Mouse (Mus musculus) ES-E14 (cell line): ENCODE results near the gene Pde4dip. TPM values are rescaled to one million over a fixed set of nuclear protein-coding genes. Genes with fewer than 3 reads are reported as not detected.

ENCODE experiments used
- DNase-seq: peaks from one replicate; pipeline ENCODE4 v3.0.0-alpha.2; 2013; ENCODE audit warnings: low read depth, low spot score
- H3K27ac ChIP-seq: 2 replicates; pipeline ENCODE4 v1.5.1; 2012; ENCODE audit warnings: low read depth, mild to moderate bottlenecking, low read length, moderate library complexity, mixed read lengths; ENCODE audit not compliant: poor library complexity, insufficient read depth, severe bottlenecking
- H3K36me3 ChIP-seq: 2 replicates; pipeline ENCODE4 v1.6.1; 2012; ENCODE audit warnings: mild to moderate bottlenecking, low read length, moderate library complexity, mixed read lengths; ENCODE audit not compliant: control insufficient read depth, poor library complexity, insufficient read depth, severe bottlenecking
- H3K4me1 ChIP-seq, 2 experiments: fragments of 150-350 bp in 1 of 2; sonication (generic) in 1 of 2; 2 replicates each; pipeline ENCODE4 v1.6.1; 2012; ENCODE audit warnings: low read length in 2 of 2, mild to moderate bottlenecking in 1 of 2, mixed read lengths in 1 of 2; ENCODE audit not compliant: control insufficient read depth in 2 of 2, insufficient read depth in 2 of 2, poor library complexity in 1 of 2
- H3K4me3 ChIP-seq, 2 experiments: fragments of 150-350 bp in 1 of 2; sonication (generic) in 1 of 2; 2 replicates each; pipeline ENCODE4 v1.5.1; 2012; ENCODE audit warnings: low read length in 2 of 2, low read depth in 1 of 2, mild to moderate bottlenecking in 1 of 2, mixed read lengths in 1 of 2; ENCODE audit not compliant: insufficient read depth in 1 of 2, poor library complexity in 1 of 2, severe bottlenecking in 1 of 2
- H3K9ac ChIP-seq: 2 replicates; pipeline ENCODE4 v1.6.1; 2012; ENCODE audit warnings: low read depth, mild to moderate bottlenecking, low read length, mixed read lengths; ENCODE audit not compliant: poor library complexity, insufficient read depth, severe bottlenecking
- H3K9me3 ChIP-seq: fragments of 150-350 bp; sonication (generic); 2 replicates; pipeline ENCODE4 v1.6.1; 2012; ENCODE audit warnings: low read depth, mild to moderate bottlenecking, low read length; ENCODE audit not compliant: control insufficient read depth, insufficient read depth
- CHD2 ChIP-seq: IDR thresholded peaks from 2 replicates; pipeline ENCODE4 v1.6.1; 2014; ENCODE audit warnings: mild to moderate bottlenecking, low read depth, low read length, inconsistent platforms
- HCFC1 ChIP-seq: IDR thresholded peaks from 2 replicates; pipeline ENCODE4 v1.6.1; 2012; ENCODE audit warnings: low read length, inconsistent platforms, borderline replicate concordance; ENCODE audit not compliant: insufficient read depth
- MAFK ChIP-seq: IDR thresholded peaks from 2 replicates; pipeline ENCODE4 v1.6.1; 2014; ENCODE audit warnings: mild to moderate bottlenecking, low read depth, low read length, inconsistent platforms; ENCODE audit not compliant: insufficient read depth
- ZC3H11A ChIP-seq: IDR thresholded peaks from 2 replicates; pipeline ENCODE4 v1.6.1; 2012; ENCODE audit warnings: low read depth, mild to moderate bottlenecking, inconsistent platforms, low read length, borderline replicate concordance
- ZNF384 ChIP-seq: IDR thresholded peaks from 2 replicates; pipeline ENCODE4 v1.6.1; 2012; ENCODE audit warnings: low read depth, low read length, inconsistent platforms
- in situ Hi-C, 2 experiments: fragments of 600-800 bp; cut with MboI; formaldehyde crosslinking; loops; one replicate each; pipeline ENCODE4 v1.15.1; 2025; ENCODE audit warnings: low sequenced_read_pairs in 2 of 2, inconsistent platforms in 1 of 2; ENCODE audit not compliant: unreplicated experiment in 2 of 2
- total RNA-seq: library from RNA; depleted of rRNA; stranded (reverse); fragments of 300-350 nt; gene quantifications from 2 replicates; pipeline ENCODE4 v1.2.3, GENCODE M21; 2012

Pde4dip gene
- total RNA-seq, 1 experiment, result 12.0 TPM

GRCm38 (mm10) chr3:97851803-97852202 lies 36.7 kb downstream of the Pde4dip start:
- in situ Hi-C loops, result no loop called here
- Histone ChIP-seq H3K4me1 (no peaks in the 10 kb centered on the region), H3K36me3 (no peaks in the 10 kb centered on the region), H3K27ac (no peak overlapping the region), H3K4me3 (no peak overlapping the region), H3K9ac (no peak overlapping the region), H3K9me3 (no peaks in the 10 kb centered on the region)
- no peak for TF ChIP-seq ZC3H11A
- TF ChIP-seq MAFK, result no peak
- no peak for TF ChIP-seq CHD2
- TF ChIP-seq HCFC1, result no peak
- TF ChIP-seq ZNF384, result no peak
- no peak for DNase-seq

- H3K9me3 ChIP-seq, result no peaks in the 10 kb centered on the region
- H3K4me1 ChIP-seq, result no peaks in the 10 kb centered on the region
- DNase-seq, result no peak
- no peak overlapping the region for H3K27ac ChIP-seq
- TF ChIP-seq MAFK (no peak), ZNF384 (no peak), HCFC1 (no peak), CHD2 (no peak), ZC3H11A (no peak)
- no peaks in the 10 kb centered on the region for H3K36me3 ChIP-seq
- in situ Hi-C loops, result no loop called here
- H3K4me3 ChIP-seq, result no peak overlapping the region
- H3K9ac ChIP-seq, result no peak overlapping the region
Measured at GRCm38 (mm10) chr3:97847626-97848025, 40.9 kb downstream of the Pde4dip start.

GRCm38 (mm10) chr3:97846448-97846847 lies 42.1 kb downstream of the Pde4dip start:
- H3K4me3 ChIP-seq, result no peak overlapping the region
- in situ Hi-C loops, result no loop called here
- H3K9me3 ChIP-seq, result no peaks in the 10 kb centered on the region
- DNase-seq, result no peak
- H3K36me3 ChIP-seq, result no peaks in the 10 kb centered on the region
- no peak overlapping the region for H3K27ac ChIP-seq
- no peak for TF ChIP-seq ZC3H11A
- no peak for TF ChIP-seq HCFC1
- no peak for TF ChIP-seq CHD2
- TF ChIP-seq MAFK, result no peak
- no peak for TF ChIP-seq ZNF384
- no peak overlapping the region for H3K9ac ChIP-seq
- H3K4me1 ChIP-seq, result no peaks in the 10 kb centered on the region

GRCm38 (mm10) chr3:97844821-97845201 lies 43.7 kb downstream of the Pde4dip start:
- Histone ChIP-seq H3K27ac (no peak overlapping the region), H3K9ac (no peak overlapping the region), H3K9me3 (no peaks in the 10 kb centered on the region), H3K36me3 (no peaks in the 10 kb centered on the region), H3K4me1 (no peaks in the 10 kb centered on the region), H3K4me3 (no peak overlapping the region)
- DNase-seq, result no peak
- TF ChIP-seq MAFK, result no peak
- TF ChIP-seq ZNF384, result no peak
- TF ChIP-seq CHD2, result no peak
- TF ChIP-seq HCFC1, result no peak
- TF ChIP-seq ZC3H11A, result no peak
- in situ Hi-C loops, result no loop called here

GRCm38 (mm10) chr3:97844163-97844820 lies 44.2 kb downstream of the Pde4dip start:
- DNase-seq, result no peak
- no peaks in the 10 kb centered on the region for H3K36me3 ChIP-seq
- TF ChIP-seq ZNF384 (no peak), ZC3H11A (no peak), HCFC1 (no peak), MAFK (no peak), CHD2 (no peak)
- in situ Hi-C loops, result no loop called here
- H3K27ac ChIP-seq, result no peak overlapping the region
- no peaks in the 10 kb centered on the region for H3K4me1 ChIP-seq
- no peak overlapping the region for H3K9ac ChIP-seq
- H3K9me3 ChIP-seq, result no peaks in the 10 kb centered on the region
- no peak overlapping the region for H3K4me3 ChIP-seq
